Mouse (Mus musculus): ENCODE results near the gene Myo15b.

Myo15b gene

DNA sequence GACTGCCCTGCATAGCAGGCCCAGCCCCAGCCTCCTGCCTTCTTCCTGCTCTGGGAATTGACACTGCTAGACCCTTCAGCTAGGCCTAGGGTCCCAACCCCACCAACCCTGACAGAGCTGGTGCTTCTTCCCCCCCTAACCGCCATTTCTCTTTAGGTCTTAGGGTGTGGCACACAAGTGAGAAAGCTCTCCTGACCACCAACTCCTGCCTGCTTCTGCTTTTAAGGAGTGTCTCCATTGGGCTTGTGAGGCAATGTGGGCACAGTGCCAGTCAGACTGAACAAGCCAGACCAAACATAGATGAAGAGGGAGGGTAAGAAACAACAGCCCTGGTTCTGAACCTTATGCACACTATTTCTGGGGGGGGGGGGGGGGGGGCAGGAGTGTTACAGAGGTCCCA, 44.6 kb downstream of the Myo15b start:
- DNase-seq (ENCODE audit: low spot score): peak; percentile 69

DNA sequence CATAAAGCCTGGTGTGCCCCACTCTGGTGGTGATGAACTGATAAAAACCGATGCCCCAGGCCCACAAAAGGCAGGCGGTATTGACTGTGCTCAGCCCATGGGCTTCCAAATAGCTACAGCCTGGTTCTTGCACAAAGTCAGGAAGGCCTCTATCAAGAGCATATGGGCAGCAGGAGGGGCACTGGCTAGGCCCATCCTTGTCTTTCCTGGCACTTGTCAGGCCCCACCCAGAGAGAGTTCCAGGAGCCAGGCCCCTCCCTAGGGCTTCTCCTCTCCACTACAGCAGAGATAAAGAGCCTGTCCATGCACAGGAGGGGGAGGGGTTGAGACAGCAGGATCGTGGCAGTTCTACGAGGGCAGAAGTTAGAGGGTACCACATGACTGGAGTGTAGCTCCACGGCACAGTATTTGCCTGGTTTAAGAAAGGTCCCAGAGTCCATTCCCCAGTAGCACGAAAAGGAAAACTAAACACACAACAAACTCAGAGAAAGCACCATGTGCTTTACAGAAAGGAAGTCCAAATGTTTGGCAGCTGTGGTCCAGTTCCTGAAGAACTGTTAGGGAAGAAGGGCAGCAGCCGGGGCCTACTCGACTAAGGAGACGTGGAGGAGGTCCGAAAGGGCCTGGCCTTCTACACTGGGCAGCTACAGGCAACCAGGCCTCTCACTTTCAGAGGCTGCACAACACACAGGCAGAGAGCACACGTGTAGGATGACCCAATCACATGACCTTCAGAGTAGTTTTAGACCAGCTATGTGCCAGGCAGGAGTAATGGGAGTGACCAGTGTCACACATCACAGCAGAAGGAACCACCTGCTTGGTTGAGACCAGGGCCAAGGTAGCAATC, 45.4 kb downstream of the Myo15b start:
- DNase-seq (ENCODE audit: low spot score): peak; percentile 58

DNA sequence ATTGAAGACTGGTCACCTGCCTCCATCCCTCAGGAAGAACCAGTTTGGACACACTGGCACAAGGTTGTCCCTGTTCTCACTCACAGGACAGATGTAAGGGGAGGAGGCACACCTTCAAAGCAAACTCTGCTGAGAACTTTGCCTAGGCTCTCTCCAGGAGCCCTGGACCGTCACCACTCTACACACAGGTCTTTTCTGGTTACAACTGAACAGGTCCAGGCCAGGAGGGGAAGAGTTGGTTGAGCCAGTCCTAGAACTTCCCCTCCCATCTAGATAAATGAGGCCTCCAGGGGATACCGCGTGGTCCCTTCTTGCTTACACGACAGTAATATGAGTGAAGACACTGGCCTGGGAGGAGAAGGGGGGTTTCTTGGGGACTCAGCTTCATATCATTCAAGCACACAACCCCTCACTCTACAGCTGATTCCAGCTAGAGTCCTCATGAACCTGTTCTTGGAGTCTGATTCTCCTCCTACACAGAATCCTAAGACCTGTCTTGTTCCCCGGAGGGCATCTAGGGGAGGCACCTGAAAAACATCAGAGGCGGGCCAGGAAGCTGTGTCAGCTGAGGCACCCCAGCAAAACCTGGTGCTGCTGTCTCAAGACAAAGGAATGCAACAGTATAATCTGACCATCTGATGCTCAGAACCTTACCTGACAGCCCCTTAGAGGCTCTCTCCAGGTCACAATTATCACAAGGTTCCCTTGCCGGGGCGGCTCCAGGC, 46.2 kb downstream of the Myo15b start:
- DNase-seq (ENCODE audit: low spot score): no peak

DNA sequence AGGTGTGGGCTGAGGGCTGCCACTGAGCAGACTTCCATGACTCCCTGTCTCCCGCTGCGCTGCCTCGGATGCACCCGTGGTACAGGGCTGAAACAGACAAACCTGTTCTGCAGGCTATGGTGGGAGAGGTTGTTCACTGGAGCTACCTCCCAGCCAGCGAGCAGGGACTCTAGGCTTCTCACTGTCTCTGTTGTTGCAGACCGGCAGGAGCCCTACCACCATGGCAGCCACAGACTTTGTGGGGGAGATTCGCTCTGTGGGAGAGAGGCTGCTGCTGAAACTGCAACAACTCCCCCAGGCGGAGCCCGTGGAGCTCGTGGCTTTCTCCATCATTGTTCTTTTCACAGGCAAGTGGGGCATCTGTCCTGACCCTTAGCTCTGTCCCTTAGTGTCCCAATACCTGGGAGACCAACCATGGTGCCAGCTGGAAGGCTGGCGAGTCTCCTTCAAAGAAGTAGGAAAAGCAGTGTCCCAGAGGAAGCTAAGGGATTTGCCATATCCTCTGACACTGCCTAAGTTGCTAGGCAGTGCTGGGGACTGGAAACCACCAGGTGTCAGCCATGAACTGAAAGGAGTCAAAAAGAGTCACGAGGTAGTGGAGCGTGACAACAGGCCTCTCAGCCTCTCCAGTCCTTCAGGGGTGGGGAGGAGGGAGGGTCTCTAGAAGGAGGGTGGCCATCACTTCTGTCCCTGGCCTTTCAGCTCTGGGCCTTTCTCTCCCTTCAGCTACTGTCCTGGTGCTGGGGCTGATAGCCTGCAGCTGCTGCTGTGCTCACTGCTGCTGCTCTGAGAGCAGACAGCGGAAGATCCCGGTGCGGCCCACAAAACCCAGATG, 47.0 kb downstream of the Myo15b start:
- DNase-seq (ENCODE audit: low spot score): no peak

DNA sequence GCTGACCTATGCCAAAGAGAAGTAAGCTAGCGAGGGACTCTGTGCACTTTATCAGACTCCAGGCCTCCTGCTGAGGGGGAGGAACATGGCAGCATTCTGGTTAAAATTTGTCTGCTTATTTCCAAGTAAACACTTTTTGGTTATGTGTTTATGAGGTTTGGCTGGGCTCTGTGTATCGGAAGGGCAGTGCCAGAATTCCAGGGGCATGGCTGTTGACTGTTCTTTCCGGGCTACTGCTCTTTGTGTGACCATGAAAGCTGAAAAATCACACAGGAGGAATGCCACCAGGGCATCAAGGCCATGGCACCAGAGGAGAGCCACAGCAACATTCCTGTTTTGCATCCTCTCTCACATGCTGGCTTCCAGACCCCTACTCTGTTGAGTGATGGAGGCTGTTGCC, 47.9 kb downstream of the Myo15b start:
- no peak for DNase-seq (ENCODE audit: low spot score)

DNA sequence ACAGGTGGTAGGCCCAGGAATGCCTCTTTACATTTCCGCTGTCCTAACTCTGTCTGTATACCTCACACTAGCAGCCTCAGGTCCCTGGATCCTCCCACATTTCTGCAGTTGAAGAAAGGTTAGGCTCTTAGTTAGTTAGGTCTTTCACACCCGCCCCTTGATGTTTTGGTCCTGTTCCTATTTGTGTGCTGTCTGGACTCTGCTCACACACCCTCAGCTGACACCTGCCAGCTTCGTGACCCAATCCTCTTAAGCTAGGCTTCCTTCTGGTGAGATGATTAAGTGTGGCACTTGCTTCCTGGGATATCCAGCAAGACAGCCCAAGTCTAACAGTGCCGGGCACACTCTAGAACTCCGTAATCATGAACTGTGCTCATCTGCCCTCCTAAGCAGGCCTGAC, 48.3 kb downstream of the Myo15b start:
- no peak for DNase-seq (ENCODE audit: low spot score)

DNA sequence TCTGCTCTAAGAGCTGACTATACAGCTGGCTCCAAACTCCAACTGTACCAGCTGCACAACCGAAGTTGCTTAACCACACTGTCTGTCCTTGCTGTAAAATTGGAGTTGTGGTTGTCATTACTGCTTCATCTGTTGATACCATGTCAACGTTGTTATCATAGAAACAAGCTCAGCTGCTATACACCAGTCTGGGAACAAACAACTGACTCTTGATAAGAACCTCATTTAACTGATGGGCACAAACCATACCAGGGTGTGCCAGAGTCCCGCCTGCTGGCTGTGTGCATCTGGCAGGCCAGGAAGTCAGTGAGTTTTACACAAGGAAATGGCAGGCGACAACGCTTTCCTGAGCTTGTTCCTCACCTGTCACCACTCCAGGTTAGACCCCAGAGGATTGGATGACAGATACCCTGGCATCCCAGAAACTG, 52.9 kb downstream of the Myo15b start:
- DNase-seq (ENCODE audit: low spot score): no peak

DNA sequence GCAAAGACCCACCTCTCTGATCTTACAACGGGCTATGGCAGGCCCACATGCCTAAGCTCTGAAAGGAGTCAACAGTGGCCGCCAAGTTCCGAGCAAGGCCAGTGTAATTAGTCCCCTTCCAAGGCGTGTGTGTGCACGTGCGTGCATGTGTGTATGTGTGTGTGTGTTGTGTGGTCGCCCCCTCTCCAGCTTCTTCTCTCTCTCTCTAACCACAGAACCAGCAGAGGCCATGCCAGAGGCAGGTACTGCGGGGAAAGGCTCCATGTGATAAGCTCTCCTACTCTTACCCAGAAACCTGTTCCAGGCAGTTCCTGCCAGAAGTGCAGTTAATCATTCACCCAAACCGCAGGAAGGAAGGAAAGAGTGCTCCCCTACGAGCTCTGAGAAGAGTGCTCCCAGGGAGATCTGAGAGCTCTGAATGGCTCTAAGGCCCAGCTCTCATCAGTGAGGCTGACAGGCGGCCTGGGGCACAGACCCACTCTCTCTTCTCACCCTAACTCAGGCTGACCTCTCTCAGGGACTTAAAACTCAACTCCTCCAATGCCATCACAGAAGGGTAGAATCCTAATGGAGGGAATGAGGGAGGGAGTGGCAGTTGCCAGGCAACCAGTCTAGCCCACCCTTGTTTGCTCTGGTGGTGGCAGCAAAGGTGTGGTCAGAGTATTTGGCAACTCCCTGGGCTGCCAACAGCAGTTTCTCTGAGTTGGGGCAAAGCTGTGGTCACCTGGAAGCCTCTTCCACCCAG, 53.6 kb downstream of the Myo15b start, which contains the start of gene Smim6:
Gene Smim6 (plus strand): TSS at position 386 of the 745 bp plus-strand sequence.
- no peak for DNase-seq (ENCODE audit: low spot score)

DNA sequence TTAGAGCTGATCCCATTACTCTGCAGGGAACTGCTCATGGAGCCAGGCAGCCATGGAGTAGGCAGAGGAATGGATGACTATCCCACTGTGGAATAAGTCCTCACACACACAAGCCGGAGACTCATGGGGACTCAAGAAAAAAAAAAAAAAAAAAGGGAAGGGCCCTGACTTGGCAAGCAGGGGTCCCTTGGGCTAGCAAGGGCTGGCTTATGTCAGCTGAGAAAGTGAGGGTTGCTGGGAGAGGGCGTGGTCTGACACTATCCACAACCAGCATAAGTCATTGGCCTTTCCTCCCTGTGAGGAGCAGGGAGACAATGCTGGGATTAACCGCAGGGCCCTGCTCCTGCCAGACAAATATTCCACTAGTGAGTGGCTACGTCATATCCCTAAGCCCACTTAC, 58.4 kb downstream of the Myo15b start:
- no peak for DNase-seq (ENCODE audit: low spot score)

DNA sequence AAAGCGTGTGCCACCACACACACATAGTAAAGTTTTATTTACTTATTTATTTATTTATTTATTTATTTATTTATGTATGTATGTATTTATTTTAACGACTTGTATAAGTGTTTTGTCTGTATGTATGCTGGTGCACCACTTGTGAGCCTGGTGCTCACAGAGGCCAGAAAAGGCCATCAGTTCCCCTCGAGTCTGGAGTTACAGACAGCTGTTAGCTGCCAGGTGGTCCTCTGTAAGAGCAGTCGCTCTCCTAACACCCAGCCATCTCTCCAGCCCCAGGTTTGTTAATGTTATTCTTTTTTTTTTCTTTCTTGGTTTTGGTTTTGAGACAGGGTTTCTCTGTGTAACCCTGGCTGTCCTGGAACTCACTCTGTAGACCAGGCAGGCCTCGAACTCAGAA, 60.4 kb downstream of the Myo15b start:
- no peak for DNase-seq (ENCODE audit: low spot score)

DNA sequence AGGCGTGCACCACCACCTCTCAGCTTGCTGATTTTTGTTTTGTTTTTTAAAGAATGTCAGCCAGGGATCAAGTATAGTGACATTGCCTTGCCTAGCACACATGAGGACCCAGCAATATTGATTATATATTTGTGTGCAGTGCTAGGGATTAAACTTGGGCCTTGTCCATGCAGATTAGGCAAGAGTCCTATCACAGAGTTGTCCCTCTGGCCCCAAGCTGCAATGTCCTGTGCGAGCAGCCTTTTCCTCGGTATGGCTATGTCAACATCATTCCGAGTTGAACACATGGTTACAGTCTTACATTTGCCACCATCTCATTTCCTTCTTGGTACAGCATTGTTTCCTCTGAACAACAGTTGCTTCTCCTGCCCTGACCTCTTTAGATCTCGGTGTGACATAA, 60.9 kb downstream of the Myo15b start:
- DNase-seq (ENCODE audit: low spot score): no peak

DNA sequence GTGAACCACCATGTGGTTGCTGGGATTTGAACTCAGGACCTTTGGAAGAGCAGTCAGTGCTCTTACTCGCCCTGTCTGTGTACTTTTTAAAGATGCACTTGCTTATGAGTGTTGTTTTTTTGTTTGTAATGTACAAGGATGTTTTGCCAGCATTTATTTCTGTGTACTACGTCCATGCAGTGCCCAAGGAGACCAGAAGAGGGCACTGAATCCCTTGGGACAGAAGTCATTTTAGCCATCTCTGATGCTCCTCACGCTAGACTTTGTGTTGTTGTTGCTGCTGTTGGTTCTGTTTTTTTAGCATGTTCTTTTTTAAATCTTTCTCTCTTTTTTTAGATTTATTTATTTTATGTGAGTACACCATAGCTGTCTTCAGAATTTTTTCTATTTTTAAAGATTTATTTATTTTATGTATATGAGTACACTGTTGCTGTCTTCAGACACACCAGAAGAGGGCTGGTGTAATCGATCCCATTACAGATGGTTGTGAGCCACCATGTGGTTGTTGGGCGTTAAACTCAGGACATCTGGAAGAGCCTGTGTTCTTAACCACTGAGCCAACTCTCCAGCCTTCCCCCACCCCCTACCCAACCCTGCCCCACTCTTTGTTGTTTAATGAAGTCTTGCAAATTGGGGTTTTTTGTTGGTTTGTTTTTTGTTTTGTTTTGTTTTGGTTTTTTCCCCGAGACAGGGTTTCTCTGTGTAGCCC, 62.1 kb downstream of the Myo15b start:
- DNase-seq (ENCODE audit: low spot score): peak; percentile 36

DNA sequence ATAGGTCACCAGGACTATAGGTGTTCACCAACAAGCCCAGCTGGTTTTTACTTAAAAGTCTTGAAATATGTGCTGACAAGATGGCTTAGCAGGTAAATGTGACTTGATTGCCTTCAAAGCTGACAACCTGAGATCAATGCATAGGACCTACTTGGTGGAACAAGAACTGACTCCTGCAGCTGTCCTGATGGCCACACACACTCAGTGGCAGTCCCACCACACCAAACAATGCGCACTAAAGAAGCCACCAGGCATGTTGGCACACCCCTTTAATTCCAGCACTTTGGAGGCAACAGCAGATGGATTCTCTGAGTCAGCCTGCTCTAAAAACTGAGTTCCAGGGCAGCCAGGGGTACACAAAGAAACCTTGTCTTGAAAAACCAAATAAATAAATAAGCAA, 63.8 kb downstream of the Myo15b start:
- DNase-seq (ENCODE audit: low spot score): no peak

DNA sequence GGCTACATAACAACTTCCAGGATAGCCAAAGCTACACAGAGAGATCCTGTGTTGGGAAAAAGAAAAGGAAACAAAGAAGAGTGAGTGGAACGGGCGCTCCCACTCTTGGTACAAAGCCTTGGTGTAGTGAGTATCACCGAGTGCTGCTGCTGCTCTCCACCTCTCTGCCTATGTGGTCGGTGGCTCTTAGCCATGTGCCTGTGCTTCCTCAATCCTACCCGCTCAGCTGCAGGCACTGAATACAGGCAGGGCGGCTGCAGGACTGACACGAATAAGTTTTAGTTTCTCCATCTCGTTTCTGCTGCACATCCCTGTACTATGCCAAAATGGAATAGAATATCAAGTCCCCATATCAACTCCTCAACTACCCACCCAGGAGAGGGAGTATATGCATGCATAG, 70.8 kb downstream of the Myo15b start:
- no peak for DNase-seq (ENCODE audit: low spot score)

DNA sequence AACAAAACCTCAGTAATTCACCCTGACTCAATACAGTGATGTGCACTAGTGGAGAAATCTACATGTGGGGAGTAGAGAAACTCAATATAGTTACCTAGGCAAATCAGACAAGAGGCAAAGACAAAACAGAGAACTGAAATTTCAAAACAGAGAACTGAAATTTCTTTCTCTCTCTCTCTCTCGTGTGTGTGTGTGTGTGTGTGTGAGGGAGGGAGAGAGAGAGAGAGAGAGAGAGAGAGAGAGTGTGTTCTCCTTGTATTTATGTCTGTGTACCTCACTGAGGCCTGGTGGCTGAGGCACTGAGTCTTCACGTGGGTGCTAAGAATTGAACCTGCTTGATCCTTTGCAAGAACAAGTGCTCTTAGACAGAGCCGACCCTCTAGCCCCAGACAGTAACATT, 71.6 kb downstream of the Myo15b start:
- no peak for DNase-seq (ENCODE audit: low spot score)

DNA sequence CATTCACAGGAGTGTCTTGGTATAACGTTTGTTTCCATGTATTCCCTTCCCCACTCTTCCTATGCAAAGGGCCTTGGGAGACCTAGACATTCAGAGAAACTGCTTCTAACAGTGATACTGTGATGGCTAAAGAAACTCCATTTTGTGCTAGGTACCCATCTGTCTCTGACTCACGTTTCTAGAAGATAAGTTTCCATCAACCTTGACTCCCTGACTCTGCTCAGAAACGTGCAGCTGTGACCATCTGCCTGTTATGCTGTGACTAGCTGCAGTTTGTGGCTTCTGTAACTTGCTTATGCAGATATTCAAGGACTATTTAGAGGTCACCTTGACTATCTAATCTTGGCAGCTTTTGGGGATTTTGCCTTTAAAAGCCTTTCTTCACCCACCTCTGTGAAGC, 73.0 kb downstream of the Myo15b start:
- DNase-seq (ENCODE audit: low spot score): no peak

DNA sequence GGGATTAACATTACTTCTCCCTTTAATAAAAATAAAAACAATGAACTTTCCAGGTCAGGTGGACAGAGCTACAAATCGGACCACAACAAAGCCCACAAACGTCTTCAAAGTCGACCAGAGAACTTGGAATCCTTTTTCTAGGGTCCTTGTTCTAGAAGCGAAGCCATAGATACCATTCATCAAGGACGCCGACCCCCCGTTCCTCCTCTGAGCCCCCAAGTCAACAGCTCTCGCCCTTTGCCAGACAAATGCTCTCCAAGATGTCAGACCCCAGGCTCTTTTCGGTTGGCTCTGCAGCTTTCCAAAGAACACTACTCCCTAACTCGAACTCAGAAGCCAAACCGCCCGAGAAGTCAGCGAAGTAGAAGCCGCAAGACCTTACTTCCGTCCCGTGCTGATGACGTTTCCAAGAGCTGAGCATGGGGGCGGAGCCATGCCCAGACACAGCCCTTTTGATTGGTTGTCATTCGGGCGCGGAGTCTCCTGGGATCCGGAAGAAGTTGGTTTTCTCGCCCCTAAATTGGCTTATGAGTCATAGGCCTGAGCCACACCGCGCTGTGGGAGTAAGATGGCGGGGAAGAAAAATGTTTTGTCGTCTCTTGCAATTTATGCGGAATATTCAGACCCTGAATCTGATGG, 75.0 kb downstream of the Myo15b start, which contains the start of the genes Sap30bp and Recql5:
Gene Sap30bp (plus strand): TSS at position 175 of the 639 bp plus-strand sequence.
Gene Recql5 (minus strand): TSS at position 370 of the 639 bp plus-strand sequence.
- peak; percentile 93 for DNase-seq (ENCODE audit: low spot score)

DNA sequence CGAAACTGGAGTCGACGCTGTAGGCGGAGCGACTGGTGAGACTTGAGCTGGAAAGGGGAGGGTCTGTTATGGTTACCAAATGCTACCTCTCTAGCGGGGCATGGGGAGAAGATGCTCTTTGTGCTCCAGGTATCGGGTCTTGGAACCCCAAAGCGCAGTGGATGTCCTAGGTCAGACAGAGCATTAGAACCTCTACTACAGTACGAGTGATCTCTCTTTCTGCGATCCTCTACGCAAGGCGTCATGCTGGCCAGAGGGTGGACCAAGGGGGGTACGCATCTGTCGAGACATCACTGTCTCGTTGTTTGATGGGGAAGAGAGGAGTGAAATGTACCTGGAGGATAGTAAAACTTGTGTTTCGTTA, 75.5 kb downstream of the Myo15b start:
- no peak for DNase-seq (ENCODE audit: low spot score)

DNA sequence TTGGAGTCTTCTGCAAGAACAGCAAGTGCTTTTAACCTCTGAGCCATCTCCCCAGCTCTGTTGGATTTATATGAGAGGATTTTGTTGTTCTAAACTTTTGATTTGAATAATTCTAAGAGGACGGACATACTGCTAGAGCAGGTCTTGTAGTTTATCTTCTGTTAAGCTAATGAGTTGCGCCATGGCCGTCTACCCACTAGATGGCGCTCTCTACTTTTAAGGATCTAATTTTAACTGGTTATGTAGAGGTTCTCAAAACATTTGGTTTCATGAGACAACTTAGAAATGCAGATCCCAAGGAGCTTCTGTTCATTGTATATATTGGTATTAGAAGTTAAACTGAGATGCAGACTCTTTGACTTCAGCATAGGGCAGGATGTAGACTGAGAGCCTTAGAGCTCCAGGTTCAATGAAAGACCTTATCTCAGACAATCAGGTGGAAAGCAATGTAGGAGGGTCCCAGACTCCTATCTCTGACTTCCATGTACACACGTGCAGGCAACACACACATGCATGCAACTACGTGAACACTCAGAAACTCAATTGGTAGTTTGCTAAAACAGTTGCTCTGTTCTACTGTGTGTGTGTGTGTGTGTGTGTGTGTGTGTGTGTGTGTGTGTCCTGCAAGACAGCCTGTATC, 81.6 kb downstream of the Myo15b start:
- peak; percentile 47 for DNase-seq (ENCODE audit: low spot score)

DNA sequence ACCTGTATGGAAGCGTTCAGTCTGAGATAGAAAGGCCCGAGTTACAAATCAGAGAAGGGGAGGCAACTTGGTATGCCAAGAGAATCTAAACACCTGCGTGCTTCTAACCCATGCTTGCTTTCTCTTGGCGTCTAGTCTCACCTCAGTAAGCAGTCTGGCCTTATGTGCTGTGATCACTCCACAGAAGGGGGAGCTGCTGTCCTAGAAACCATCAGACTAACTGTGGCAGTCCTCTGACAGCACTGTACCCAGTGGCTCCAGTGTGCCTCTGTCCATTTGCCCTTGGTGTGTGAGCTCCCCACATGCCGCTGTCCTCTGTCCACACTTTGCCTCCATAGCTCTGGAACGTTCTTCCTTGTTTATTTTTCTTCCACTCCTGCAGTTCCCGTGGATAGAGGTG, 83.8 kb downstream of the Myo15b start:
- no peak for DNase-seq (ENCODE audit: low spot score)

All from ovary, postnatal 36 days (tissue).